Mouse (Mus musculus): Measurements from ENCODE around the gene Pbsn. TPM values are rescaled to one million over a fixed set of nuclear protein-coding genes. Genes with fewer than 3 reads are reported as not detected.
"Not testable (repeated sequence)": the region's sequence is repeated elsewhere in the genome, so short reads cannot be mapped to it uniquely, and the experiment has no call there.

The Pbsn gene
- polyA plus RNA-seq (2014; fragmentation: Nextera tagmentation; extraction: Ambion mirVana), result not detected in 2 replicates

DNA sequence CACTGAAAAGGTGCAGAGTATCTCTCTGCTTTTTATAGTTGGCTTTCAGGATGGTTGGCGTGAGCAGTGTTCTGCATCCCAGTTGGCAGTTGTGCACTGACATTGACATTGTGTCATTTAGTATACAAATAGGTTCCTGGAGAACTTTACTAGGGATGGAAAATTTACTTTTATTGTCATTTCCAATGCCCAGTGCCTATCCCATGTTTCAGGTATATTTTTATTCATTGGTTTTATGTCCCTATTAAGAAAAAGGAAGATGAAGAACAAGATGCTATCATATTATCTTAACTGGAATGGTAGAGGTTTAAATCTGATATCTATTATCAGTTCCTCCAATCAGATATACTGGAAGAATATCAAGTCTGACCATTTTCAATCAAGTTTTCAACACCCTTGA lies at the start of gene Pbsn:
Pbsn (minus strand) TSS at position 101 of the 400 bp plus-strand sequence.
- Histone ChIP-seq H3K4me2 (ENCODE audit: low read depth, low read length) (no peak within 1 kb of the TSS), H3K9ac (replicated peaks; ENCODE audit: low read depth, low read length) (no peak within 1 kb of the TSS), H3K9me3 (ENCODE audit: control insufficient read depth, low read length) (no peaks in the 10 kb centered on the region), H3K27ac (ENCODE audit: low read depth, low read length) (no peak within 1 kb of the TSS), H3K27me3 (ENCODE audit: control insufficient read depth, insufficient read depth, low read length) (no peaks in the 10 kb centered on the region), H3K4me3 (ENCODE audit: low read depth, low read length) (no peak within 1 kb of the TSS), H3K4me1 (ENCODE audit: control insufficient read depth, insufficient read depth, low read length) (no peaks in the 10 kb centered on the region), H3K36me3 (ENCODE audit: control insufficient read depth, insufficient read depth, low read length) (no peaks in the 10 kb centered on the region)
- WGBS, result 76% methylated on average over 1 of the region's 1 CpGs
- no peak for ATAC-seq (ENCODE audit: low read depth)

DNA sequence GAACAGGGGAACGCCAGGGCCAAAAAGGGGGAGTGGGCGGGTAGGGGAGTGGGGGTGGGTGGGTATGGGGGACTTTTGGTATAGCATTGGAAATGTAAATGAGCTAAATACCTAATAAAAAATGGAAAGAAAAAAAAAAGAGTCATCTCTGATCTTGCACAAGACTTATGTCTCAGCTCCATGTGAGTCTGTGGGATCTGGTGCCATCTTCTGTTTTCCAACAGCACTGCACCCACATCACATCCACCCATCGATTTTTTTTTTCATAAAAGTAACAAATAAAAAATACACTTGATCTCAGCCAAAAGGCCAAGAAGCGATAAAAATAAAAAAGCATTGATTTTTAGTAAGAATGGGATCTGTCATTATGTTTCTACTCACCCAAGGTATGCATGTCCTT lies 26.6 kb upstream of the Pbsn start:
- H3K9ac ChIP-seq (replicated peaks; ENCODE audit: low read depth, low read length); H3K4me1 ChIP-seq (ENCODE audit: control insufficient read depth, insufficient read depth, low read length); H3K36me3 ChIP-seq (ENCODE audit: control insufficient read depth, insufficient read depth, low read length); ATAC-seq (ENCODE audit: low read depth); H3K4me2 ChIP-seq (ENCODE audit: low read depth, low read length); H3K27me3 ChIP-seq (ENCODE audit: control insufficient read depth, insufficient read depth, low read length); H3K27ac ChIP-seq (ENCODE audit: low read depth, low read length); H3K4me3 ChIP-seq (ENCODE audit: low read depth, low read length); H3K9me3 ChIP-seq (ENCODE audit: control insufficient read depth, low read length): not testable (repeated sequence)
- 42% methylated on average over 2 of the region's 4 CpGs for WGBS

DNA sequence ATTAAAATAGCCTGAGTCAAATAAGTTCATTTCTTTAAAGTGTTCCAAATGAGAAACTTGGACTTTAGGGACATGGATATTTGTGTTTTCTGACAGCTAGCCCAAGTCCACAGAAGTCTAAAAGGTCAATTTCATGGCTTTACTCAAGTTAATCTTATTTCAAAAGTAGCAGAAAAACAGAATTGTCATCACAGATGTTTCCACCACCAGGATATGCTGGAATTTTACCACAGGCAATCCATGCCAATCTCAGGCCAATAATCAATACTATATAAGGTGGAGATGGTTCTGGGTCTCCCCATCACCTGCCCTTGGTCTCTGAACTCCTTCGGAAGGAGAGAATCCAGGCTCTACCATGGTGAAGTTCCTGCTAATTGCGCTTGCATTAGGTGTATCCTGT lies 11.0 kb upstream of the Pbsn start, which contains the start of gene Gm14744:
Gm14744 (plus strand) TSS at position 301 of the 400 bp plus-strand sequence.
- ATAC-seq (ENCODE audit: low read depth), result not testable (repeated sequence)

DNA sequence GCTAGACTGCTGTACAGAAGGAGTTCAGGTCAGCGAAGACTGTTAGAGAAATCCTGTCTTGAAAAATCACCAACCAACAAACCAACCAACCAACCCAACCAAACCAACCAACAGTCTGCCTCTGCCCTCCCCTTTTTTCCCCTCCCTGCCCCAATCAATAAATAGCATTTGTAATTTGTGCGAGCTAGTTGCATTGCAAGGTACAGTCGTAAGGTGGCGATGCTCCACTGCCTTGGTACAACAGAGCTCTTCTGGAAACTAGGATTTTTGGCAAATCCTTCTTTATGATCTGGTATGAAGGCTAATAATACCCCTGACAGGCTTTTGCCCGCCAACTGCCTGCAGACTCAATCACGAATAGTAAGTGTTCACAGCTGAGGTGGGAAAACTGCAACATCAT lies 41.4 kb downstream of the Pbsn start:
- H3K9ac ChIP-seq (replicated peaks; ENCODE audit: low read depth, low read length), result no peak overlapping the region
- no peaks in the 10 kb centered on the region for H3K4me1 ChIP-seq (ENCODE audit: control insufficient read depth, insufficient read depth, low read length)
- no peaks in the 10 kb centered on the region for H3K27me3 ChIP-seq (ENCODE audit: control insufficient read depth, insufficient read depth, low read length)
- no peak overlapping the region for H3K27ac ChIP-seq (ENCODE audit: low read depth, low read length)
- H3K4me3 ChIP-seq (ENCODE audit: low read depth, low read length), result no peak overlapping the region
- no peaks in the 10 kb centered on the region for H3K9me3 ChIP-seq (ENCODE audit: control insufficient read depth, low read length)
- H3K36me3 ChIP-seq (ENCODE audit: control insufficient read depth, insufficient read depth, low read length), result no peaks in the 10 kb centered on the region
- 66% methylated on average over 6 of the region's 6 CpGs for WGBS
- no peak for ATAC-seq (ENCODE audit: low read depth)
- no peak overlapping the region for H3K4me2 ChIP-seq (ENCODE audit: low read depth, low read length)

More for the DNA sequence above, 11.0 kb upstream of the Pbsn start, which contains the start of gene Gm14744:
- not testable (repeated sequence) for H3K4me1 ChIP-seq (ENCODE audit: control insufficient read depth, insufficient read depth, low read length); H3K36me3 ChIP-seq (ENCODE audit: control insufficient read depth, insufficient read depth, low read length); H3K27ac ChIP-seq (ENCODE audit: low read depth, low read length); H3K9ac ChIP-seq (replicated peaks; ENCODE audit: low read depth, low read length); H3K9me3 ChIP-seq (ENCODE audit: control insufficient read depth, low read length); H3K4me3 ChIP-seq (ENCODE audit: low read depth, low read length); H3K4me2 ChIP-seq (ENCODE audit: low read depth, low read length); H3K27me3 ChIP-seq (ENCODE audit: control insufficient read depth, insufficient read depth, low read length)
- 84% methylated on average over 2 of the region's 2 CpGs for WGBS

DNA sequence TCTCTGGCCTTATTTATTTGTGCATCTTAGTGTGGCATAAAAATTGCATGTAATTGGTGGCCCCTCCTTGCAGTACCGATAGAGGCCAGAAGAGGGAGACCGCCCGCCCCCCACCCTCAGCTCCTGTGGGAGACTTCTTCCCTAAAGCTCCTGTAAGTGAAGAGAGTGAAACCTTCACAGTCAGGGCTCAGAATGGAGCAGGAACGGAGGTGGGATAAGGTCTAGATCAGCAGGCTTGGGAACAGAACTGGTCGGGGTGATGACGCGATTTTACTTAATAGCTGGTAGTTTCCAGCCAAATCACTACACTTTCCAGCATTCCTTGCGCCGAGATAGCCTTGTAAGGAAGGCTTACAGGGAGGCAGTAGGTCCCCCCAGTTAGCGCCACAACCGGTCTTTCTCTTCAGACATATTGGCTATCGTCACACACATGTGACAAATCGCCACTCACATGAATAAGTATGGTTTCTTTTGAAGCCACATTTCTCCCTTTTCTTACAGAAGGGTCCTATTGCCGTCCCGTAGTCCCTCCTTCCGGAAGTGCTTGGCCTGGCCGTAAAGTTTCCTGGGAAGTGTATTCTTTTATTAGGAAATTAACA lies 42.7 kb downstream of the Pbsn start:
- Histone ChIP-seq H3K27ac (ENCODE audit: low read depth, low read length) (peak overlapping the region; percentile 48), H3K27me3 (ENCODE audit: control insufficient read depth, insufficient read depth, low read length) (no peaks in the 10 kb centered on the region), H3K9ac (replicated peaks; ENCODE audit: low read depth, low read length) (peak overlapping the region; percentile 32; the same call in 1 of the 2 replicates), H3K4me2 (ENCODE audit: low read depth, low read length) (peak overlapping the region; percentile 41), H3K36me3 (ENCODE audit: control insufficient read depth, insufficient read depth, low read length) (no peaks in the 10 kb centered on the region), H3K9me3 (ENCODE audit: control insufficient read depth, low read length) (no peaks in the 10 kb centered on the region), H3K4me3 (ENCODE audit: low read depth, low read length) (peak overlapping the region; percentile 35), H3K4me1 (ENCODE audit: control insufficient read depth, insufficient read depth, low read length) (no peaks in the 10 kb centered on the region)
- 21% methylated on average over 17 of the region's 17 CpGs for WGBS
- peak; percentile 88 for ATAC-seq (ENCODE audit: low read depth)

DNA sequence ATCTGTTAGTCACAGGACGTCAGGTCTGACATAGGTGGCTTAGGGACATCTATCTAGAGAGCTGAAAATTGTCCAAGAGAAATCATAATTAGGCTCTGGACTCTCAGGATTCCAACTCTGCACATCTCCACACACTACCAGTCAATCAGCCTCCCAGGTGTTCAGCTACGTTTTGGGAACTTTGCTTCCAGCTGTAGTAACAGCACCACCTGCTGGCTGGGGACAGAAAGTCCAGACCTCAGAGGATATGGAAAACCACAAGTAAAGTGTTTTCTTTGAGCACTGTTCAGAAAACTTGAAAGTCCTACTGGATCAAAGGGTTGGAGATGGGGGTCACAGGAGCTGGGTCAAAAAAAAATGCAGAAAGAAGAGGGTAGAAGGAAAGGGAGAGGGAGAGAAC lies 44.8 kb downstream of the Pbsn start:
- Histone ChIP-seq H3K27ac (ENCODE audit: low read depth, low read length) (no peak overlapping the region), H3K27me3 (ENCODE audit: control insufficient read depth, insufficient read depth, low read length) (no peaks in the 10 kb centered on the region), H3K36me3 (ENCODE audit: control insufficient read depth, insufficient read depth, low read length) (no peaks in the 10 kb centered on the region), H3K9me3 (ENCODE audit: control insufficient read depth, low read length) (no peaks in the 10 kb centered on the region), H3K4me2 (ENCODE audit: low read depth, low read length) (no peak overlapping the region), H3K9ac (replicated peaks; ENCODE audit: low read depth, low read length) (no peak overlapping the region), H3K4me3 (ENCODE audit: low read depth, low read length) (no peak overlapping the region), H3K4me1 (ENCODE audit: control insufficient read depth, insufficient read depth, low read length) (no peaks in the 10 kb centered on the region)
- 21% methylated on average over 2 of the region's 2 CpGs for WGBS
- no peak for ATAC-seq (ENCODE audit: low read depth)

DNA sequence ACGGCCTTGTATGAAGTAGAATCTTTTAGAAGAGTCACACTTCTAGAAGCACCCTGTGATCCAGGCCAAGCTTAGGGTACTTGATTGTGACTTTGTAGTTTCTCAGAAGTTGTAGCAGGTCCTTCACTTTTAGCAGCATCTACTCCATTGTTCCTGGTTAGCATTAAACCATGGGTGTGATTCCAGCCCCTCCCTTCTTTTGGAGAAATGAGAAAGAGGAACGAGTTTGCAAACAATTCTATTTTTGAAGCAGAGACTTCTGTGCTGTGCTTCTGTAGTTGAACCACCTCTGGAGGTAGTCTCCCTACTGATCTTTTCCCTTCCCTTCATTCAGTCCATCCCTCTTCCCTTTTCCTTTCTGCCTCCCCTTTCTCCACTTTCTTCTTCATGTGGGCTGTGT lies 51.1 kb downstream of the Pbsn start:
- no peaks in the 10 kb centered on the region for H3K9me3 ChIP-seq (ENCODE audit: control insufficient read depth, low read length)
- no peak overlapping the region for H3K4me2 ChIP-seq (ENCODE audit: low read depth, low read length)
- ATAC-seq (ENCODE audit: low read depth), result no peak
- no peak overlapping the region for H3K4me3 ChIP-seq (ENCODE audit: low read depth, low read length)
- no peaks in the 10 kb centered on the region for H3K4me1 ChIP-seq (ENCODE audit: control insufficient read depth, insufficient read depth, low read length)
- H3K27me3 ChIP-seq (ENCODE audit: control insufficient read depth, insufficient read depth, low read length), result no peaks in the 10 kb centered on the region
- H3K27ac ChIP-seq (ENCODE audit: low read depth, low read length), result no peak overlapping the region
- whole genome bisulfite sequencing, result 84% methylated on average over 2 of the region's 2 CpGs
- no peak overlapping the region for H3K9ac ChIP-seq (replicated peaks; ENCODE audit: low read depth, low read length)
- H3K36me3 ChIP-seq (ENCODE audit: control insufficient read depth, insufficient read depth, low read length), result no peaks in the 10 kb centered on the region

DNA sequence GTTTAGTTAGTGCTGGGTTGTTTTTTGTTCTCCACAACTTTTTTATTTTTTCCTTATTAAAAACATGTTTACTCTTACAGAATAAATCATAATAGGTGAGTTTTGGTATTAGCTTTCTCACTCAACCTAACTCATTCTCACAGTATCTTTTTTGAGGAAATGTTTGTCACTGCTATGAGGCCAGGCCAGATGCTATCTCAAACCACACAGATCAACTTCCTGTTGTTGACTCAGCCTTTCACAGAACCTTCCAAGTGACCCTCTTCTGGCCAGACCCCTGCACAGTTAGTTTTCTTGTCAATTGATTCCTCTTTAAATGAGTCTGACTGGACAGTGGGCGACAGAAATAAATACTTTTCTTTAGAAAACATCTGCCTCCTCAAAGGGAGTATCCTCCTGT lies 51.9 kb downstream of the Pbsn start:
- Histone ChIP-seq H3K27ac (ENCODE audit: low read depth, low read length) (no peak overlapping the region), H3K9me3 (ENCODE audit: control insufficient read depth, low read length) (no peaks in the 10 kb centered on the region), H3K4me1 (ENCODE audit: control insufficient read depth, insufficient read depth, low read length) (no peaks in the 10 kb centered on the region), H3K4me2 (ENCODE audit: low read depth, low read length) (no peak overlapping the region), H3K36me3 (ENCODE audit: control insufficient read depth, insufficient read depth, low read length) (no peaks in the 10 kb centered on the region), H3K27me3 (ENCODE audit: control insufficient read depth, insufficient read depth, low read length) (no peaks in the 10 kb centered on the region), H3K4me3 (ENCODE audit: low read depth, low read length) (no peak overlapping the region), H3K9ac (replicated peaks; ENCODE audit: low read depth, low read length) (no peak overlapping the region)
- ATAC-seq (ENCODE audit: low read depth), result no peak
- WGBS, result 82% methylated on average over 1 of the region's 1 CpGs

DNA sequence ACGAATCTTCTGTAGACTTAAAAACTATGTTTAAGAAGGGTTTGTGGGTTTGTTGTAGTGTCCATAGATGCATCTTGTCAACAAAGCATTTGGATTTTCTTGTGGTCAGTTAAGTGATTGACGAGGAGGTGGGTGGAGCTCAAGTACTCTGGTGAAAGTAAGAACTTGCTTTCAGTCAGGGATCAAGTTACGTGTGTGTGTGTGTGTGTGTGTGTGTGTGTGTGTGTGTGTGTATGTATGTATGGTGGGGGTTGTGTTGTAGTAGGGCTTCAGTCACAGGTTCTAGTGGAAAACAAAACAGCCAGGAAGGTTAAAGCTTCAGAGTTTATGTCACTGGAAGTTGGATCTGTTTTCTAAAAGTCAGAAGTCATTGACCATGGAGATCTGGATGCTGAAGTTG lies 53.9 kb downstream of the Pbsn start:
- H3K9me3 ChIP-seq (ENCODE audit: control insufficient read depth, low read length), result no peaks in the 10 kb centered on the region

More for the DNA sequence above, 53.9 kb downstream of the Pbsn start:
- Histone ChIP-seq H3K36me3 (ENCODE audit: control insufficient read depth, insufficient read depth, low read length) (no peaks in the 10 kb centered on the region), H3K4me2 (ENCODE audit: low read depth, low read length) (no peak overlapping the region), H3K27me3 (ENCODE audit: control insufficient read depth, insufficient read depth, low read length) (no peaks in the 10 kb centered on the region), H3K4me1 (ENCODE audit: control insufficient read depth, insufficient read depth, low read length) (no peaks in the 10 kb centered on the region), H3K9ac (replicated peaks; ENCODE audit: low read depth, low read length) (no peak overlapping the region), H3K27ac (ENCODE audit: low read depth, low read length) (no peak overlapping the region), H3K4me3 (ENCODE audit: low read depth, low read length) (no peak overlapping the region)
- ATAC-seq (ENCODE audit: low read depth), result no peak
- 88% methylated on average over 3 of the region's 3 CpGs for WGBS
